Mouse (Mus musculus): ENCODE measurements around the gene Dpf1. TPM values are rescaled to one million over a fixed set of nuclear protein-coding genes. Genes with fewer than 3 reads are reported as not detected.

Dpf1 gene
- polyA plus RNA-seq, 1 experiment from 2014 or later, result 14.7 TPM

DNA sequence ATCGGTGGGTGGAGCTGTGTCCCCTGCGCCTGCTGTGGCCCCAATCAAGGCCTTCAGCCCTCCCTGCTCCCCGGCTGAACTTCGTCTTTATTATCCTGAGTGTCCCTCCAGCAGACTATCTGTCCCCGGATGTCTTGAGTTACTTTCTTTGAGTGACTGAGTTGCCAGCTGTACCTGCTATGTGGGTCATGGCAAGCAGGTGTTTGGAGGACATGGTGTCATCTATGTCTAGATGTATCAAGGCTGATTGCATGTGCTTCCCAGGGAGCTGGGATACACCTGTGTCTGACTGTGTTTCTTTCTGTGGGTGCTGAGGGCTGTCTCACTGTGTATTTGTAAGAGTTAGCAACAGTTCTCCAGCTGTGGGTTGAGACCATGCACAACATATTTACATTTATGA, 6.0 kb downstream of the Dpf1 start:
- 0 out of 2 replicates have a peak, but pooled peaks cover 4% of the 10 kb centered on the region for H3K36me3 ChIP-seq (ENCODE audit: insufficient read depth)
- peaks cover 7% of the 10 kb centered on the region; the same call in 1 of the 2 replicates for H3K27me3 ChIP-seq (ENCODE audit: insufficient read depth, low read length)

GRCm38 (mm10) chr7:29313051-29313450, 9.3 kb downstream of the Dpf1 start:
- WGBS, result 51% methylated on average over 9 of the region's 9 CpGs
- H3K4me1 ChIP-seq (ENCODE audit: insufficient read depth), result peaks cover 15% of the 10 kb centered on the region
- no peaks in the 10 kb centered on the region for H3K27me3 ChIP-seq (ENCODE audit: insufficient read depth, low read length)
- TF ChIP-seq CTCF (IDR thresholded peaks at IDR 0.05; ENCODE audit: low read depth), result no peak
- no peak overlapping the region for H3K27ac ChIP-seq (ENCODE audit: low read depth)
- H3K4me3 ChIP-seq (ENCODE audit: low read depth, low read length), result no peak overlapping the region
- no peak overlapping the region for H3K4me2 ChIP-seq
- 0 out of 2 replicates have a peak, but pooled peaks cover 4% of the 10 kb centered on the region for H3K36me3 ChIP-seq (ENCODE audit: insufficient read depth)
- H3K9me3 ChIP-seq (ENCODE audit: low read depth, low read length), result no peaks in the 10 kb centered on the region
- no peak overlapping the region for H3K9ac ChIP-seq
- DNase-seq (no peak), ATAC-seq (ENCODE audit: insufficient read depth) (no peak)

More for the DNA sequence above, 6.0 kb downstream of the Dpf1 start:
- Histone ChIP-seq H3K9me3 (ENCODE audit: low read depth, low read length) (no peaks in the 10 kb centered on the region), H3K4me1 (ENCODE audit: insufficient read depth) (peaks cover 21% of the 10 kb centered on the region), H3K9ac (peak overlapping the region; percentile 64), H3K4me3 (ENCODE audit: low read depth, low read length) (peak overlapping the region; percentile 49), H3K4me2 (peak overlapping the region; percentile 98), H3K27ac (ENCODE audit: low read depth) (no peak overlapping the region; the same call in 1 of the 2 replicates)
- 4% methylated on average over 5 of the region's 5 CpGs for WGBS
- ATAC-seq (ENCODE audit: insufficient read depth) (no peak), DNase-seq (no peak)
- no peak for TF ChIP-seq CTCF (IDR thresholded peaks at IDR 0.05; ENCODE audit: low read depth)

- Histone ChIP-seq H3K9ac (no peak overlapping the region), H3K4me1 (ENCODE audit: insufficient read depth) (peaks cover 20% of the 10 kb centered on the region), H3K4me2 (no peak overlapping the region), H3K36me3 (ENCODE audit: insufficient read depth) (0 out of 2 replicates have a peak, but pooled peaks cover 4% of the 10 kb centered on the region), H3K9me3 (ENCODE audit: low read depth, low read length) (no peaks in the 10 kb centered on the region), H3K27me3 (ENCODE audit: insufficient read depth, low read length) (no peaks in the 10 kb centered on the region), H3K27ac (ENCODE audit: low read depth) (no peak overlapping the region), H3K4me3 (ENCODE audit: low read depth, low read length) (no peak overlapping the region)
- ATAC-seq (ENCODE audit: insufficient read depth) (no peak), DNase-seq (no peak)
- 53% methylated on average over 9 of the region's 9 CpGs for WGBS
- TF ChIP-seq CTCF (IDR thresholded peaks at IDR 0.05; ENCODE audit: low read depth), result no peak
Measured at GRCm38 (mm10) chr7:29313572-29314261, 10.0 kb downstream of the Dpf1 start.

DNA sequence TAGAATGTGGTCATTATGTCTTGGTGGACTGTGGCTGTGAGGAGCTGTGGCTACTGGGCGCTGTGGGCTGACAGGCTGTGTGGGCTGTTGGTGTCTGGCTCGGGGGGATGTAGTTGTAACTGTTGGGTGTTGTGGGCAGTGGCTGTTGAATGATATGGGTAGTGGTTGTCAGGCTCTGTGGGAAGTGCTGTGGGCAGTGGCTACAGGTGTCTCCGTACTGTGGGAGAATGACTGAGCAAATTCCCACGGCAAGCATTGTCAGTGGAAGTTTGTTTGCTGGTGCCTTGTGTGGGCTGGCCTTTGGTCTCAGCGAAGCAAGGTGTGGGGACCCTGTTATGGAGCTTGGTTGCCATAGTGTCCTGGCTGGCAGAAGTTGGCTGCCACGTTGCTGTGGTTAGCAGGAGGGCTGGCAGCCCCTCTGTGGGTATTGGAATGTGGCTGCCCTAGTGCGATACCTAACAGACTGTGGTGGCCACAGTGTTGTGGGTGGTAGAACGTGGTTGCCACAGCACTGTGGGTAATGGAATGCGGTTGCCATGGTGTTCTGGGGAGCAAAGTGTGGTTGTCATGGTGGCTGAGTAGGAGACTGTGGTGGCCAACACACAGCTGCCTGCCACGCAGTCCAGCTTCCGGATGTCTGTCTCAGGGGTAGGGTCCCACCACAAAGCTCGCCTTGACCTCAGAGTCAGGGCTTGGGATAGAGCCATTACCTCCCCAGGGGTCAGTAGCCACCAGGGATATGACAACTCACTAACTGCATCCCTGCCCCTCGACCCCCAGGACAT, 11.3 kb downstream of the Dpf1 start:
- Histone ChIP-seq H3K9me3 (ENCODE audit: low read depth, low read length) (no peaks in the 10 kb centered on the region), H3K9ac (no peak overlapping the region), H3K4me1 (ENCODE audit: insufficient read depth) (peaks cover 23% of the 10 kb centered on the region), H3K4me2 (no peak overlapping the region), H3K36me3 (ENCODE audit: insufficient read depth) (0 out of 2 replicates have a peak, but pooled peaks cover 4% of the 10 kb centered on the region), H3K27me3 (ENCODE audit: insufficient read depth, low read length) (no peaks in the 10 kb centered on the region), H3K27ac (ENCODE audit: low read depth) (no peak overlapping the region), H3K4me3 (ENCODE audit: low read depth, low read length) (no peak overlapping the region)
- WGBS, result 67% methylated on average over 13 of the region's 13 CpGs
- TF ChIP-seq CTCF (IDR thresholded peaks at IDR 0.05; ENCODE audit: low read depth), result no peak
- DNase-seq, result peak; percentile 38
- no peak for ATAC-seq (ENCODE audit: insufficient read depth)

DNA sequence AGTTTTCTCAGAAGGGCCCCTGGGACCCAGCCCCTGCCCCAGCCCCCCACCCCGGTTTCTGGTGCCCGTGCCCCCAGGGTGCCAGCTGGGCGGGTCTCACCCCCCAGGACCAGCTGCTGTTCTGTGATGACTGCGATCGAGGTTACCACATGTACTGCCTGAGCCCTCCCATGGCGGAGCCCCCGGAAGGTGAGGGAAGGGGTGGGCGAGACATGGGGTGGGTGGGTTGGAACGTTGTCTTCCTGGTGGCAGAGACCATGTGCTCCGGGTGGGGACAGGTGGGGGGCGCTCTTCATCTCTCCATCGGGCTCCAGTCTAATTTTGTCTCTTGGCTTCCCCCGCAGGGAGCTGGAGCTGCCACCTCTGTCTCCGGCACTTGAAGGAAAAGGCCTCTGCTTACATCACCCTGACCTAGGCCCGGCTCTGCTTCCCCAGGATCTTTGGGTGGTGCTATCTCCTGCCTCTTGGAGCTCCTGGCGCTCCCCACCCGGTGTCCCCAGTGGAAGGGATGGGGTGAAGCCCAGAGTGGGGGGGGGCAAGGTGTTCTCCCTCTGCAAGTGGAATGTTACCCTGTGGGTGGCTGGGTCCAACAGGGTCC, 12.5 kb downstream of the Dpf1 start:
- 50% methylated on average over 17 of the region's 17 CpGs for WGBS
- peak; percentile 28 for DNase-seq
- H3K4me2 ChIP-seq, result no peak overlapping the region; the same call in 1 of the 2 replicates
- no peak for TF ChIP-seq CTCF (IDR thresholded peaks at IDR 0.05; ENCODE audit: low read depth)
- no peak for ATAC-seq (ENCODE audit: insufficient read depth)
- H3K36me3 ChIP-seq (ENCODE audit: insufficient read depth), result 0 out of 2 replicates have a peak, but pooled peaks cover 6% of the 10 kb centered on the region
- no peak overlapping the region for H3K4me3 ChIP-seq (ENCODE audit: low read depth, low read length)
- H3K27ac ChIP-seq (ENCODE audit: low read depth), result peak overlapping the region; percentile 95
- no peaks in the 10 kb centered on the region for H3K27me3 ChIP-seq (ENCODE audit: insufficient read depth, low read length)
- H3K9me3 ChIP-seq (ENCODE audit: low read depth, low read length), result no peaks in the 10 kb centered on the region
- no peak overlapping the region for H3K9ac ChIP-seq
- peaks cover 23% of the 10 kb centered on the region for H3K4me1 ChIP-seq (ENCODE audit: insufficient read depth)

DNA sequence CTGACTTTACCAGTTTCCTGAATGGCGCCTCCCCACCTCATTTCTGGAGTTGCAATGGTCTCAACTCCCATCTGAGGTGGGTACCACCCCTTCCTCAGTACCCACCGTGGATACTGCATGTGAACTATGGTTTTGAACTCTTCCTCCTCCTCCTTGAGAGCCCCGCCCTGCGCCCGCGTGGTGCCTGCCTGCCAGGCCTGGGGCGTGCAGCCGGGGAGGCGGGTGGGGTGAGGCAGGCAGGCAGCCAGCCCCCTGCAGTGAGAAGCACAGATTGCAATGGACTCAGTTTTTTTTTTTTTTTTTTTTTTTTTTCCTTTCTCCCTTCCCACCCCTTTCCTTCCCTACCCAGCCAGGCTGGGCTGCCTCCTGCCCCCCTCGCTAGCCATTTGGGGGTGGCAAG, 13.2 kb downstream of the Dpf1 start:
- WGBS, result 3% methylated on average over 9 of the region's 10 CpGs
- H3K27me3 ChIP-seq (ENCODE audit: insufficient read depth, low read length), result no peaks in the 10 kb centered on the region

More for the DNA sequence above, 13.2 kb downstream of the Dpf1 start:
- Histone ChIP-seq H3K36me3 (ENCODE audit: insufficient read depth) (0 out of 2 replicates have a peak, but pooled peaks cover 6% of the 10 kb centered on the region), H3K9me3 (ENCODE audit: low read depth, low read length) (no peaks in the 10 kb centered on the region), H3K4me3 (ENCODE audit: low read depth, low read length) (peak overlapping the region; percentile 17; the same call in 1 of the 2 replicates), H3K4me1 (ENCODE audit: insufficient read depth) (peaks cover 23% of the 10 kb centered on the region), H3K27ac (ENCODE audit: low read depth) (peak overlapping the region; percentile 95), H3K9ac (peak overlapping the region; percentile 27; the same call in 1 of the 2 replicates), H3K4me2 (peak overlapping the region; percentile 57)
- ATAC-seq (ENCODE audit: insufficient read depth) (peak; percentile 45), DNase-seq (peak; percentile 80)
- peak; percentile 24; the same call in 1 of the 2 replicates for TF ChIP-seq CTCF (IDR thresholded peaks at IDR 0.05; ENCODE audit: low read depth)
